Mouse (Mus musculus) B cell, adult 67 days (primary cell): Measurements from ENCODE around the gene Aqp7. TPM values are rescaled to one million over a fixed set of nuclear protein-coding genes. Genes with fewer than 3 reads are reported as not detected.

Experiments
- total RNA-seq, 2 experiments: library from RNA; stranded (reverse); gene quantifications; 4 replicates each; pipeline ENCODE4 v1.2.4; 2023

The Aqp7 gene
- not detected for total RNA-seq

GRCm38 (mm10) chr4:41047524-41048271 lies at the start of gene Aqp7:
TSS of gene Aqp7 (minus strand) at chr4:41048139.

Other genes with a start within 250 kb of the Aqp7 start
- gene B4galt1, start 194.1 kb downstream of the Aqp7 start, total RNA-seq, result 10 to 100 TPM; 41.7 to 42.9 TPM
- not detected for gene Spink4, start 128.1 kb downstream of the Aqp7 start, total RNA-seq
- 10 to 100 TPM; 66.9 to 69.8 TPM for gene Bag1, start 99.8 kb downstream of the Aqp7 start, total RNA-seq
- 10 to 100 TPM; 39.9 to 43.6 TPM for gene Chmp5, start 99.7 kb downstream of the Aqp7 start, total RNA-seq
- gene Nfx1, start 77.2 kb downstream of the Aqp7 start, total RNA-seq, result 10 to 100 TPM; 92.8 to 95.6 TPM
- gene Aqp3, start 50.0 kb upstream of the Aqp7 start, total RNA-seq, result 1 to 10 TPM in 1 of 2 experiments, under 1 TPM in 1; 0.41 to 2.9 TPM
- 10 to 100 TPM; 63.9 to 68.5 TPM for gene Nol6, start 76.3 kb upstream of the Aqp7 start, total RNA-seq
- gene Ube2r2, start 87.6 kb upstream of the Aqp7 start, total RNA-seq, result 10 to 100 TPM; 86.9 to 89.8 TPM
- gene Ubap2, start 227.0 kb upstream of the Aqp7 start, total RNA-seq, result 10 to 100 TPM; 51.0 to 61.7 TPM